Mouse (Mus musculus) bone marrow, adult 2 months (tissue): ENCODE data around the gene Mfsd14a.
"Not testable (repeated sequence)": the region's sequence is repeated elsewhere in the genome, so short reads cannot be mapped to it uniquely, and the experiment has no call there.

Experiments used
- CTCF ChIP-seq: fragments of 200-500 bp; IDR thresholded peaks from 2 replicates; pipeline ENCODE4 v1.5.1; 2011; ENCODE audit warnings: low read length, control low read depth; ENCODE audit not compliant: control insufficient read depth, insufficient read depth
- POLR2A ChIP-seq: fragments of 200-500 bp; IDR thresholded peaks from 2 replicates; pipeline ENCODE4 v1.6.1; 2011; ENCODE audit warnings: low read depth, mild to moderate bottlenecking, control low read depth, low read length, borderline replicate concordance; ENCODE audit not compliant: control insufficient read depth

DNA sequence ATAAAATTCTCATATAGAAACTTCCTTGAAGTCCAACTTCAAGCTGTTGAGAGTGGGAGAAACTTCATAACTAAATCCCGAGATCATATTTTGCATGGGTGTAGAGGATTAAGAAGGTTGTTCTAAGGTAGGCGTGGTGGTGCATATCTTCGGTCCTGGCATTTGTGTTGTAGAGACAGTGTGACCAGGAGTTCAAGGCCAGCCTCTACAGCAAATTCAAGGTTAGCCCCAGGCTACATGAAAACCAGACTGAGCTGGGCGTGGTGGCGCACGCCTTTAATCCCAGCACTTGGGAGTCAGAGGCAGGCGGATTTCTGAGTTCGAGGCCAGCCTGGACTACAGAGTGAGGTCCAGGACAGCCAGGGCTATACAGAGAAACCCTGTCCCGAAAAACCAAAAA, 1.8 kb upstream of the Mfsd14a start:
- TF ChIP-seq POLR2A, CTCF: not testable (repeated sequence)
